8 mouse cellular contexts compared by ENCODE assay signal in genomic region chr16:10415976-10416375, GRCm38 (mm10). TPM values are rescaled to one million over a fixed set of nuclear protein-coding genes. Genes with fewer than 3 reads are reported as not detected.
DNase-seq lines count a peak whose midpoint lies in the region; ATAC-seq lines count a peak whose summit lies in the region.

No protein-coding gene starts in this region.

- no peak overlapping the region for H3K27ac ChIP-seq in midbrain, embryonic 13.5 days
- H3K27ac ChIP-seq in embryonic facial prominence, embryonic 10.5 days (replicated peaks): no peak overlapping the region

- no peak overlapping the region for H3K4me2 ChIP-seq in midbrain, embryonic 13.5 days (replicated peaks)

- no peak overlapping the region for H3K4me3 ChIP-seq in midbrain, embryonic 13.5 days (replicated peaks)
- H3K4me3 ChIP-seq in embryonic facial prominence, embryonic 10.5 days: no peak overlapping the region

- no peaks in the 10 kb centered on the region for H3K9me3 ChIP-seq in midbrain, embryonic 13.5 days
- no peaks in the 10 kb centered on the region for H3K9me3 ChIP-seq in embryonic facial prominence, embryonic 10.5 days

- peak; percentile 37 to 38 for DNase-seq in frontal cortex, postnatal 14 days (ENCODE audit: low spot score in 2 of 2)
- DNase-seq in frontal cortex, postnatal 25 days (ENCODE audit: low spot score in 2 of 2): no peak
- DNase-seq in thymus, postnatal 14 days: peak; percentile 24
- no peak for DNase-seq in thymus, postnatal 0 days (ENCODE audit: low spot score)
- DNase-seq in kidney, adult 8-10 months: peak; percentile 54 to 69
- DNase-seq in embryonic facial prominence, embryonic 10.5 days (ENCODE audit: low spot score): no peak

- peak; percentile 41 for ATAC-seq in megakaryocyte, adult 5-6 weeks (ENCODE audit: poor library complexity, severe bottlenecking)
- ATAC-seq in midbrain, embryonic 13.5 days: no peak

- peaks cover 15% of the 10 kb centered on the region for H3K4me1 ChIP-seq in midbrain, embryonic 13.5 days (replicated peaks)
- peaks cover 14% of the 10 kb centered on the region for H3K4me1 ChIP-seq in embryonic facial prominence, embryonic 10.5 days

- no peaks in the 10 kb centered on the region for H3K27me3 ChIP-seq in midbrain, embryonic 13.5 days
- no peaks in the 10 kb centered on the region for H3K27me3 ChIP-seq in embryonic facial prominence, embryonic 10.5 days (replicated peaks; ENCODE audit: low read depth, poor library complexity, severe bottlenecking)

- peaks cover 74% of the 10 kb centered on the region for H3K36me3 ChIP-seq in midbrain, embryonic 13.5 days
- H3K36me3 ChIP-seq in embryonic facial prominence, embryonic 10.5 days (replicated peaks): peaks cover 79% of the 10 kb centered on the region

- WGBS in midbrain, embryonic 13.5 days: 82% methylated on average over 6 of the region's 6 CpGs
- WGBS in embryonic facial prominence, embryonic 10.5 days: 78% methylated on average over 6 of the region's 6 CpGs

- H3K9ac ChIP-seq in midbrain, embryonic 13.5 days (replicated peaks): no peak overlapping the region

RNA-seq across cellular contexts. Expression of gene Nubp1, which starts 4.2 kb away (rescaled TPM):
- 87.5 and 87.9 TPM in 2 replicates for polyA plus RNA-seq in thymus, postnatal 0 days (2015; fragmentation: Nextera tagmentation; extraction: Ambion mirVana)
- total RNA-seq in megakaryocyte, adult 5-6 weeks (2015): 35.2 and 46.1 TPM in 2 replicates
- 49.2 and 57.1 TPM in 2 replicates for total RNA-seq in megakaryocyte, adult 5-6 weeks (2017)
- polyA plus RNA-seq in midbrain, embryonic 13.5 days (2015; fragmentation: Nextera tagmentation; extraction: Ambion mirVana): 52.2 and 53.3 TPM in 2 replicates
- polyA plus RNA-seq in embryonic facial prominence, embryonic 10.5 days (2016; fragmentation: Nextera tagmentation; extraction: Ambion mirVana): 88.3 and 89.9 TPM in 2 replicates

RNA-seq across cellular contexts. Expression of gene Tekt5, which starts 20.7 kb away (rescaled TPM):
- polyA plus RNA-seq in thymus, postnatal 0 days (2015; fragmentation: Nextera tagmentation; extraction: Ambion mirVana): 1.3 and 1.6 TPM in 2 replicates
- total RNA-seq in megakaryocyte, adult 5-6 weeks (2015): not detected in 2 replicates
- 0.12 TPM in 1 of 2 replicates, not detected in the other for total RNA-seq in megakaryocyte, adult 5-6 weeks (2017)
- 2.1 and 2.9 TPM in 2 replicates for polyA plus RNA-seq in midbrain, embryonic 13.5 days (2015; fragmentation: Nextera tagmentation; extraction: Ambion mirVana)
- polyA plus RNA-seq in embryonic facial prominence, embryonic 10.5 days (2016; fragmentation: Nextera tagmentation; extraction: Ambion mirVana): 0.07 TPM in 1 of 2 replicates, not detected in the other

RNA-seq across cellular contexts. Expression of gene Tvp23a, which starts 31.2 kb away (rescaled TPM):
- 3.1 and 3.6 TPM in 2 replicates for polyA plus RNA-seq in thymus, postnatal 0 days (2015; fragmentation: Nextera tagmentation; extraction: Ambion mirVana)
- 0.07 TPM in 1 of 2 replicates, not detected in the other for total RNA-seq in megakaryocyte, adult 5-6 weeks (2015)
- 0.22 TPM in 1 of 2 replicates, not detected in the other for total RNA-seq in megakaryocyte, adult 5-6 weeks (2017)
- 42.9 and 44.1 TPM in 2 replicates for polyA plus RNA-seq in midbrain, embryonic 13.5 days (2015; fragmentation: Nextera tagmentation; extraction: Ambion mirVana)
- polyA plus RNA-seq in embryonic facial prominence, embryonic 10.5 days (2016; fragmentation: Nextera tagmentation; extraction: Ambion mirVana): 20.6 and 21.4 TPM in 2 replicates

Comparison
In these comparisons a context has a peak if more than half of its experiments do, and no peak if none do; other contexts are left out.
1. DNase-seq: peak in frontal cortex, postnatal 14 days (2 of 2), thymus, postnatal 14 days (single experiment) and kidney, adult 8-10 months (2 of 2); none in frontal cortex, postnatal 25 days (0 of 2), thymus, postnatal 0 days (single experiment) and embryonic facial prominence, embryonic 10.5 days (single experiment).